Mouse (Mus musculus) liver, postnatal 0 days (tissue): Measurements from ENCODE around the gene Iqgap3. TPM values are rescaled to one million over a fixed set of nuclear protein-coding genes. Genes with fewer than 3 reads are reported as not detected.

Experiments
- ATAC-seq: fragments of 200-750 bp; cut with Nextera tagmentation; 2 replicates; pipeline ENCODE4 v1.8.0; 2017; ENCODE audit warnings: mild to moderate bottlenecking, moderate library complexity
- DNase-seq: peaks from one replicate; pipeline ENCODE4 v3.0.0-alpha.2; 2016
- H3K27ac ChIP-seq: fragments of 300-500 bp; sonication (generic); 2 replicates; pipeline ENCODE4 v1.5.1; 2014; ENCODE audit warnings: antibody characterized with exemption, moderate library complexity, mild to moderate bottlenecking, low read depth
- H3K27me3 ChIP-seq: fragments of 300-500 bp; sonication (generic); 2 replicates; pipeline ENCODE4 v1.6.1; 2014; ENCODE audit warnings: low read length, control low read depth, mixed read lengths; ENCODE audit not compliant: insufficient read depth
- H3K36me3 ChIP-seq: fragments of 300-500 bp; sonication (generic); replicated peaks from 2 replicates; pipeline ENCODE4 v1.6.1; 2014; ENCODE audit warnings: mild to moderate bottlenecking, control low read depth, low read length, moderate library complexity, mixed read lengths; ENCODE audit not compliant: insufficient read depth
- H3K4me1 ChIP-seq: fragments of 300-500 bp; sonication (generic); 2 replicates; pipeline ENCODE4 v1.6.1; 2014; ENCODE audit warnings: antibody characterized with exemption, mild to moderate bottlenecking, control low read depth; ENCODE audit not compliant: insufficient read depth
- H3K4me2 ChIP-seq: fragments of 300-500 bp; sonication (generic); 2 replicates; pipeline ENCODE4 v1.6.1; 2014; ENCODE audit warnings: low read depth, mild to moderate bottlenecking, low read length, moderate library complexity, mixed read lengths
- H3K4me3 ChIP-seq: fragments of 300-500 bp; sonication (generic); 2 replicates; pipeline ENCODE4 v1.5.1; 2014; ENCODE audit warnings: low read depth, low read length
- H3K9ac ChIP-seq: fragments of 300-500 bp; sonication (generic); replicated peaks from 2 replicates; pipeline ENCODE4 v1.6.1; 2014; ENCODE audit warnings: mild to moderate bottlenecking, moderate library complexity
- H3K9me3 ChIP-seq: fragments of 300-500 bp; sonication (generic); 2 replicates; pipeline ENCODE4 v1.6.1; 2016; ENCODE audit warnings: mild to moderate bottlenecking, control low read depth, low read length, mixed read lengths
- CTCF ChIP-seq: sonication (generic); IDR thresholded peaks from 2 replicates; pipeline ENCODE4 v1.5.1; 2016; ENCODE audit warnings: antibody characterized with exemption, low read depth
- EP300 ChIP-seq: IDR thresholded peaks from 2 replicates; pipeline ENCODE4 v1.6.1; 2016; ENCODE audit warnings: antibody characterized with exemption, low read depth, mild to moderate bottlenecking
- WGBS: fragments of 180-500 bp; shearing (Covaris S2); extraction: QIAGEN DNeasy Blood & Tissue Kit; methylation state at CpG from one replicate; pipeline ENCODE4 v1.1.7; 2014; ENCODE audit not compliant: insufficient replicate concordance; 5-methylcytosine and 5-hydroxymethylcytosine counted together
- polyA plus RNA-seq: library from polyadenylated mRNA; unstranded; fragments of >200 nt; fragmentation: Nextera tagmentation; extraction: Ambion mirVana; gene quantifications from 2 replicates; pipeline ENCODE4 v1.2.1, GENCODE M21; 2015

Iqgap3 gene
- polyA plus RNA-seq, 1 experiment from 2014 or later: 2.9 TPM

- H3K9ac ChIP-seq: peak overlapping the region; percentile 17
Observed at GRCm38 (mm10) chr3:88148776-88149509, 67.2 kb downstream of the Iqgap3 start.

GRCm38 (mm10) chr3:88149510-88149974 is 67.8 kb downstream of the Iqgap3 start:
- peaks cover 5% of the 10 kb centered on the region for H3K36me3 ChIP-seq
- ATAC-seq: no peak
- peak overlapping the region; percentile 97 for H3K27ac ChIP-seq
- H3K4me3 ChIP-seq: peak overlapping the region; percentile 1; the same call in 1 of the 2 replicates
- H3K4me1 ChIP-seq: peaks cover 74% of the 10 kb centered on the region
- no peak for DNase-seq
- no peaks in the 10 kb centered on the region for H3K9me3 ChIP-seq
- peak overlapping the region; percentile 53 for H3K4me2 ChIP-seq
- TF ChIP-seq CTCF: no peak
- TF ChIP-seq EP300: no peak
- no peaks in the 10 kb centered on the region for H3K27me3 ChIP-seq
- WGBS: 24% methylated on average over 6 of the region's 6 CpGs
- peak overlapping the region; percentile 17; the same call in 1 of the 2 replicates for H3K9ac ChIP-seq

More at GRCm38 (mm10) chr3:88148776-88149509, 67.2 kb downstream of the Iqgap3 start:
- Histone ChIP-seq H3K27ac (peak overlapping the region; percentile 97), H3K4me2 (peak overlapping the region; percentile 53), H3K36me3 (peaks cover 5% of the 10 kb centered on the region), H3K27me3 (no peaks in the 10 kb centered on the region), H3K4me1 (peaks cover 80% of the 10 kb centered on the region), H3K4me3 (peak overlapping the region; percentile 1; the same call in 1 of the 2 replicates), H3K9me3 (no peaks in the 10 kb centered on the region)
- TF ChIP-seq EP300: no peak
- TF ChIP-seq CTCF: no peak
- WGBS: 31% methylated on average over 4 of the region's 4 CpGs
- ATAC-seq (peak; percentile 53), DNase-seq (peak; percentile 75)

- peak overlapping the region; percentile 53 for H3K4me2 ChIP-seq
- WGBS: 22% methylated on average over 12 of the region's 14 CpGs
- peaks cover 1% of the 10 kb centered on the region; the same call in 1 of the 2 replicates for H3K36me3 ChIP-seq
- no peak overlapping the region; the same call in 1 of the 2 replicates for H3K4me3 ChIP-seq
- DNase-seq: peak; percentile 28
- peaks cover 66% of the 10 kb centered on the region for H3K4me1 ChIP-seq
- ATAC-seq: no peak
- no peaks in the 10 kb centered on the region for H3K9me3 ChIP-seq
- H3K27ac ChIP-seq: peak overlapping the region; percentile 97
- no peaks in the 10 kb centered on the region for H3K27me3 ChIP-seq
- TF ChIP-seq EP300 (no peak), CTCF (peak; percentile 40; the same call in 1 of the 2 replicates)
- H3K9ac ChIP-seq: peak overlapping the region; percentile 17
Observed at GRCm38 (mm10) chr3:88150061-88150998, 68.6 kb downstream of the Iqgap3 start.

GRCm38 (mm10) chr3:88150999-88151364 is 69.2 kb downstream of the Iqgap3 start:
- no peaks in the 10 kb centered on the region for H3K27me3 ChIP-seq
- DNase-seq (peak; percentile 16), ATAC-seq (no peak)
- WGBS: 51% methylated on average over 3 of the region's 3 CpGs
- H3K27ac ChIP-seq: peak overlapping the region; percentile 97
- H3K4me3 ChIP-seq: no peak overlapping the region
- TF ChIP-seq CTCF: no peak
- no peak for TF ChIP-seq EP300
- peaks cover 59% of the 10 kb centered on the region for H3K4me1 ChIP-seq
- peak overlapping the region; percentile 17 for H3K9ac ChIP-seq
- peak overlapping the region; percentile 53; the same call in 1 of the 2 replicates for H3K4me2 ChIP-seq
- H3K9me3 ChIP-seq: no peaks in the 10 kb centered on the region
- peaks cover 6% of the 10 kb centered on the region for H3K36me3 ChIP-seq

GRCm38 (mm10) chr3:88152056-88152455 is 70.3 kb downstream of the Iqgap3 start:
- Histone ChIP-seq H3K27me3 (no peaks in the 10 kb centered on the region), H3K9me3 (no peaks in the 10 kb centered on the region), H3K27ac (no peak overlapping the region), H3K4me2 (no peak overlapping the region), H3K4me1 (peaks cover 48% of the 10 kb centered on the region), H3K36me3 (peaks cover 17% of the 10 kb centered on the region), H3K9ac (no peak overlapping the region), H3K4me3 (no peak overlapping the region)
- WGBS: 72% methylated on average over 3 of the region's 3 CpGs
- DNase-seq: peak; percentile 31
- no peak for ATAC-seq
- no peak for TF ChIP-seq EP300
- no peak for TF ChIP-seq CTCF
